Mouse (Mus musculus) myocyte (in vitro differentiated cells): ENCODE measurements at regions not wholly inside any gene's neighbourhood (a gene's known extent, or its start where the extent isn't known, plus 50 kb on each side); places are given as distances from the start of the nearest gene placed in this dataset.

ENCODE experiments used
- H3K27me3 ChIP-seq: one replicate; pipeline ENCODE4 v1.6.1; 2011; ENCODE audit not compliant: control insufficient read depth, insufficient read depth, insufficient read length
- H3K36me3 ChIP-seq: one replicate; pipeline ENCODE4 v1.6.1; 2011; ENCODE audit not compliant: control insufficient read depth, insufficient read depth
- H3K4me2 ChIP-seq: one replicate; pipeline ENCODE4 v1.6.1; 2011; ENCODE audit warnings: low read depth, control low read depth
- H3K4me3 ChIP-seq: one replicate; pipeline ENCODE4 v1.5.1; 2011; ENCODE audit warnings: mild to moderate bottlenecking, control low read depth, moderate library complexity
- H3K79me2 ChIP-seq: one replicate; pipeline ENCODE4 v1.6.1; 2011; ENCODE audit not compliant: control insufficient read depth, insufficient read depth
- H3ac ChIP-seq: one replicate; pipeline ENCODE4 v1.6.1; 2011; ENCODE audit not compliant: control insufficient read depth, insufficient read length
- CEBPB ChIP-seq: IDR thresholded peaks from 2 replicates; pipeline ENCODE4 v1.6.1; 2011; ENCODE audit warnings: mild to moderate bottlenecking, moderate library complexity; ENCODE audit not compliant: poor library complexity, insufficient read depth, severe bottlenecking
- E2F4 ChIP-seq: IDR thresholded peaks from one replicate; pipeline ENCODE4 v1.6.1; 2011; ENCODE audit warnings: mild to moderate bottlenecking, control low read depth, moderate library complexity; ENCODE audit not compliant: insufficient read depth
- MAX ChIP-seq: IDR thresholded peaks from one replicate; pipeline ENCODE4 v1.6.1; 2011; ENCODE audit warnings: low read depth, mild to moderate bottlenecking, control low read depth
- MYOD1 ChIP-seq, 3 experiments: IDR thresholded peaks; one replicate each; pipeline ENCODE4 v1.6.1; 2011; ENCODE audit warnings: control low read depth in 2 of 3, low read depth in 2 of 3, mild to moderate bottlenecking in 2 of 3, moderate library complexity in 1 of 3; ENCODE audit not compliant: insufficient read length in 2 of 3, control insufficient read depth in 1 of 3
- MYOG ChIP-seq, 3 experiments: IDR thresholded peaks; one replicate each; pipeline ENCODE4 v1.6.1; 2011; ENCODE audit warnings: control low read depth in 2 of 3, low read depth in 2 of 3, mild to moderate bottlenecking in 2 of 3; ENCODE audit not compliant: insufficient read length in 2 of 3, control insufficient read depth in 1 of 3, insufficient read depth in 1 of 3
- POLR2A ChIP-seq: IDR thresholded peaks from one replicate; pipeline ENCODE4 v1.6.1; 2011; ENCODE audit warnings: low read depth, mild to moderate bottlenecking, control low read depth, moderate library complexity; ENCODE audit not compliant: insufficient read length
- POLR2AphosphoS2 ChIP-seq: IDR thresholded peaks from one replicate; pipeline ENCODE4 v1.6.1; 2011; ENCODE audit warnings: low read depth, control low read depth; ENCODE audit not compliant: insufficient read length
- REST ChIP-seq: IDR thresholded peaks from one replicate; pipeline ENCODE4 v1.6.1; 2011; ENCODE audit warnings: mild to moderate bottlenecking, control low read depth, moderate library complexity; ENCODE audit not compliant: insufficient read depth, insufficient read length
- SRF ChIP-seq: IDR thresholded peaks from one replicate; pipeline ENCODE4 v1.6.1; 2011; ENCODE audit warnings: low read depth; ENCODE audit not compliant: control insufficient read depth, insufficient read length
- TCF12 ChIP-seq: IDR thresholded peaks from one replicate; pipeline ENCODE4 v1.6.1; 2011; ENCODE audit warnings: mild to moderate bottlenecking, control low read depth; ENCODE audit not compliant: poor library complexity, insufficient read depth, severe bottlenecking
- TCF3 ChIP-seq: IDR thresholded peaks from one replicate; pipeline ENCODE4 v1.6.1; 2011; ENCODE audit warnings: low read depth, control low read depth; ENCODE audit not compliant: insufficient read length
- USF1 ChIP-seq: IDR thresholded peaks from one replicate; pipeline ENCODE4 v1.6.1; 2011; ENCODE audit warnings: low read depth, mild to moderate bottlenecking, control low read depth, moderate library complexity

- no peak overlapping the region for H3K4me3 ChIP-seq
- no peaks in the 10 kb centered on the region for H3K27me3 ChIP-seq
- no peaks in the 10 kb centered on the region for H3K36me3 ChIP-seq
- H3K4me2 ChIP-seq, result no peak overlapping the region
- no peak for TF ChIP-seq CEBPB
- no peak for TF ChIP-seq E2F4
- no peak for TF ChIP-seq POLR2A
- no peak for TF ChIP-seq SRF
- TF ChIP-seq USF1, result no peak
- TF ChIP-seq TCF3, result no peak
- no peak for TF ChIP-seq TCF12
- no peak for TF ChIP-seq REST
- TF ChIP-seq POLR2AphosphoS2, result no peak
- no peak for TF ChIP-seq MYOG (IDR thresholded peaks at IDR 0.05; ENCODE audit: control insufficient read depth in 1 of 3, insufficient read depth in 1 of 3, insufficient read length in 2 of 3, low read depth in 2 of 3)
- TF ChIP-seq MYOD1 (IDR thresholded peaks at IDR 0.05; ENCODE audit: control insufficient read depth in 1 of 3, insufficient read length in 2 of 3, low read depth in 2 of 3), result no peak
- TF ChIP-seq MAX, result no peak
- H3ac ChIP-seq, result no peak overlapping the region
- H3K79me2 ChIP-seq, result no peaks in the 10 kb centered on the region
Measured at GRCm38 (mm10) chrX:166671853-166672252, 86.3 kb upstream of the Egfl6 start.

GRCm38 (mm10) chrX:166666304-166666703 is 80.8 kb upstream of the Egfl6 start:
- no peaks in the 10 kb centered on the region for H3K27me3 ChIP-seq

GRCm38 (mm10) chrX:166661808-166662207 is 76.3 kb upstream of the Egfl6 start:
- TF ChIP-seq USF1, result no peak
- peak in 1 of 3 experiments; percentile 17 for TF ChIP-seq MYOD1 (IDR thresholded peaks at IDR 0.05; ENCODE audit: control insufficient read depth in 1 of 3, insufficient read length in 2 of 3, low read depth in 2 of 3)
- peak; percentile 100 for TF ChIP-seq SRF
- peak in 1 of 3 experiments; percentile 5 for TF ChIP-seq MYOG (IDR thresholded peaks at IDR 0.05; ENCODE audit: control insufficient read depth in 1 of 3, insufficient read depth in 1 of 3, insufficient read length in 2 of 3, low read depth in 2 of 3)
- Histone ChIP-seq H3K36me3 (no peaks in the 10 kb centered on the region), H3ac (no peak overlapping the region), H3K27me3 (no peaks in the 10 kb centered on the region), H3K79me2 (no peaks in the 10 kb centered on the region), H3K4me2 (peak overlapping the region; percentile 67), H3K4me3 (no peak overlapping the region)

More at GRCm38 (mm10) chrX:166666304-166666703, 80.8 kb upstream of the Egfl6 start:
- H3K36me3 ChIP-seq, result no peaks in the 10 kb centered on the region
- no peak overlapping the region for H3K4me3 ChIP-seq
- no peaks in the 10 kb centered on the region for H3K79me2 ChIP-seq
- TF ChIP-seq MAX (no peak), E2F4 (no peak), POLR2AphosphoS2 (no peak), TCF3 (no peak)
- no peak overlapping the region for H3ac ChIP-seq
- no peak overlapping the region for H3K4me2 ChIP-seq

GRCm38 (mm10) chrX:166661043-166661718 is 75.7 kb upstream of the Egfl6 start:
- no peaks in the 10 kb centered on the region for H3K27me3 ChIP-seq
- peak in 1 of 3 experiments; percentile 12 for TF ChIP-seq MYOD1 (IDR thresholded peaks at IDR 0.05; ENCODE audit: control insufficient read depth in 1 of 3, insufficient read length in 2 of 3, low read depth in 2 of 3)
- no peak for TF ChIP-seq USF1
- H3K36me3 ChIP-seq, result no peaks in the 10 kb centered on the region
- peak overlapping the region; percentile 67 for H3K4me2 ChIP-seq
- H3K4me3 ChIP-seq, result no peak overlapping the region
- no peak overlapping the region for H3ac ChIP-seq
- H3K79me2 ChIP-seq, result no peaks in the 10 kb centered on the region

GRCm38 (mm10) chrX:166660715-166661042 is 75.2 kb upstream of the Egfl6 start:
- Histone ChIP-seq H3K4me3 (no peak overlapping the region), H3K4me2 (peak overlapping the region; percentile 67), H3K36me3 (no peaks in the 10 kb centered on the region)

More at GRCm38 (mm10) chrX:166660715-166661042, 75.2 kb upstream of the Egfl6 start:
- TF ChIP-seq USF1, result no peak
- no peak for TF ChIP-seq E2F4
- no peak for TF ChIP-seq POLR2A
- no peak for TF ChIP-seq REST
- TF ChIP-seq MYOD1 (IDR thresholded peaks at IDR 0.05; ENCODE audit: control insufficient read depth in 1 of 3, insufficient read length in 2 of 3, low read depth in 2 of 3), result no peak
- no peak for TF ChIP-seq TCF12
- no peak for TF ChIP-seq SRF
- TF ChIP-seq POLR2AphosphoS2, result no peak
- Histone ChIP-seq H3ac (no peak overlapping the region), H3K27me3 (no peaks in the 10 kb centered on the region), H3K79me2 (no peaks in the 10 kb centered on the region)
